Comparison of ENCODE assay signal across 20 mouse cellular contexts in the genomic region with DNA sequence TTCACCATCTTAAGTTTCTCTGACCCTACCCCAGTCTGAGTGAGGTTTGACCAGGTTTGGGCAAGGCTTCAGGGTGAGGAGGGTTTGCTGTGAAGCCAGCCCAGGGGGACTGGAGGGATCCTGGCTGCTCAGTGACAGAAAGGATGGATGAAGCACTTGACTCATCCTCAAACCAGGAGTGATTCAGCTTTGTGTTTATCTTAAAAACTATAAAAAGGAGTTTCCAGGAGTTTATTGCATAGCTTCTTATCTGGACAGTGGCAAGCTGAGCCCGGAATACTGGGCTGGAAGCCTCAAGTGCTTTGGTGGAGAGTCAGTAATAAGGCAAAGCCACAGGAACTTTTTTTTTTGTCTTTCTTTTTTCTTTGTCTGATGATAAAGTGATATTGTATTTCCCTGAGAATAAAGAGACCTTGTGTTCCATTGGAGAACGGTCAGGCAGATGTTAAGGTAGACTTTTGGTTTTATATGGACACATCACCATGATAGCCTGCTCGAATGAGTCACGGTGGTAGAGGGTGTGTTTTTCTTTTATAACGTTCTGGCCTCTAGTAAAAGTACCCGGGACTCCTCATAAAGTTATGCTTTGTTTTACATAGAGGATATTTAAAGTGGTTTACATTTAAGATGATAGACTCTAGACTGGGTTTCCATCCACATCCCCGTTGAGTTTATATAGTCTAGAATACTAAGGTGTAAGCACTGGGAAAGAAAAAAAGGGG. TPM values are rescaled to one million over a fixed set of nuclear protein-coding genes. Genes with fewer than 3 reads are reported as not detected.
DNase-seq lines count a peak whose midpoint lies in the region; ATAC-seq and TF ChIP-seq lines count a peak whose summit lies in the region.
"Had no signal": no experiment of that assay in that cellular context is flagged by ENCODE, and none has a peak within 500 bp of the region (broad histone marks: within the 10 kb centered on the region; RNA-seq: fewer than 3 reads in every experiment).

No protein-coding gene starts in this region.

- H3K4me3 ChIP-seq in embryonic fibroblast, embryonic 13.5 days (ENCODE audit: insufficient read depth, low read length), result no peak overlapping the region
- no peak overlapping the region for H3K4me3 ChIP-seq in intestine, postnatal 0 days (ENCODE audit: low read depth, low read length)
- no peak overlapping the region for H3K4me3 ChIP-seq in stomach, postnatal 0 days (ENCODE audit: low read depth, low read length)
- no peak overlapping the region for H3K4me3 ChIP-seq in kidney, adult 2 months (ENCODE audit: insufficient read depth, low read depth, low read length)
- H3K4me3 ChIP-seq in hindbrain, embryonic 14.5 days (replicated peaks; ENCODE audit: low read length), result no peak overlapping the region
- H3K4me3 ChIP-seq: embryonic facial prominence, embryonic 10.5 days; erythroblast, embryonic 14.5 days; forebrain, embryonic 15.5 days; heart, embryonic 12.5 days; hindbrain, embryonic 13.5 days had no signal

- peak overlapping the region; percentile 60 for H3K27ac ChIP-seq in embryonic fibroblast, embryonic 13.5 days (ENCODE audit: insufficient read depth, low read length)
- H3K27ac ChIP-seq in intestine, postnatal 0 days (ENCODE audit: low read depth, low read length), result no peak overlapping the region
- H3K27ac ChIP-seq in stomach, postnatal 0 days (replicated peaks), result no peak overlapping the region
- H3K27ac ChIP-seq in kidney, adult 2 months (ENCODE audit: insufficient read depth, low read depth, low read length), result no peak overlapping the region
- no peak overlapping the region for H3K27ac ChIP-seq in hindbrain, embryonic 14.5 days
- H3K27ac ChIP-seq: embryonic facial prominence, embryonic 10.5 days; forebrain, embryonic 15.5 days; hindbrain, embryonic 13.5 days had no signal

- TF ChIP-seq POLR2A in embryonic fibroblast, embryonic 13.5 days (IDR thresholded peaks at IDR 0.05; ENCODE audit: low read depth, low read length), result no peak
- no peak for TF ChIP-seq POLR2A in kidney, adult 2 months (IDR thresholded peaks at IDR 0.05; ENCODE audit: low read depth, low read length)

- H3K4me1 ChIP-seq in embryonic fibroblast, embryonic 13.5 days (ENCODE audit: control insufficient read depth, insufficient read depth, low read length), result peaks cover 13% of the 10 kb centered on the region
- peaks cover 9% of the 10 kb centered on the region for H3K4me1 ChIP-seq in intestine, postnatal 0 days (replicated peaks; ENCODE audit: control insufficient read depth, insufficient read depth, low read length)
- H3K4me1 ChIP-seq in stomach, postnatal 0 days (replicated peaks; ENCODE audit: control insufficient read depth, insufficient read depth), result peaks cover 7% of the 10 kb centered on the region
- H3K4me1 ChIP-seq in kidney, adult 2 months (ENCODE audit: control insufficient read depth, insufficient read depth, low read length), result no peaks in the 10 kb centered on the region; the same call in 1 of the 2 replicates
- peaks cover 6% of the 10 kb centered on the region; the same call in 1 of the 2 replicates for H3K4me1 ChIP-seq in hindbrain, embryonic 14.5 days (replicated peaks; ENCODE audit: control insufficient read depth, insufficient read depth, low read length)
- H3K4me1 ChIP-seq: forebrain, embryonic 15.5 days had no signal

- peak; percentile 85 for ATAC-seq in intestine, postnatal 0 days
- 0 out of 2 replicates have a peak, but pooled peaks have one; percentile 29 for ATAC-seq in stomach, postnatal 0 days (ENCODE audit: low FRiP score, low TSS enrichment)
- no peak for ATAC-seq in hindbrain, embryonic 14.5 days (ENCODE audit: low FRiP score)
- ATAC-seq: activated CD4-positive, CD25-positive, alpha-beta regulatory T cell, adult 4 months; forebrain, embryonic 15.5 days had no signal

- WGBS in intestine, postnatal 0 days, result 20% methylated on average over 7 of the region's 7 CpGs
- WGBS in stomach, postnatal 0 days, result 46% methylated on average over 7 of the region's 7 CpGs
- WGBS in kidney, adult 2 months, result 87% methylated on average over 7 of the region's 7 CpGs
- WGBS in hindbrain, embryonic 14.5 days, result 89% methylated on average over 7 of the region's 7 CpGs

- no peaks in the 10 kb centered on the region for H3K27me3 ChIP-seq in intestine, postnatal 0 days (replicated peaks; ENCODE audit: control insufficient read depth, insufficient read depth, low read length)
- no peaks in the 10 kb centered on the region for H3K27me3 ChIP-seq in stomach, postnatal 0 days (ENCODE audit: control insufficient read depth, insufficient read depth, low read length)
- H3K27me3 ChIP-seq in kidney, adult 2 months (replicated peaks; ENCODE audit: control insufficient read depth, insufficient read depth, low read length), result no peaks in the 10 kb centered on the region
- H3K27me3 ChIP-seq in hindbrain, embryonic 14.5 days (ENCODE audit: control insufficient read depth, insufficient read depth, low read length), result no peaks in the 10 kb centered on the region
- H3K27me3 ChIP-seq: forebrain, embryonic 15.5 days; hindbrain, embryonic 13.5 days had no signal

- no peaks in the 10 kb centered on the region for H3K36me3 ChIP-seq in intestine, postnatal 0 days (ENCODE audit: control insufficient read depth, insufficient read depth)
- H3K36me3 ChIP-seq in stomach, postnatal 0 days (ENCODE audit: control insufficient read depth, insufficient read depth, low read length), result no peaks in the 10 kb centered on the region
- no peaks in the 10 kb centered on the region for H3K36me3 ChIP-seq in kidney, adult 2 months (ENCODE audit: control insufficient read depth, insufficient read depth, low read length)
- H3K36me3 ChIP-seq in hindbrain, embryonic 14.5 days (replicated peaks; ENCODE audit: control insufficient read depth, insufficient read depth), result no peaks in the 10 kb centered on the region
- H3K36me3 ChIP-seq: forebrain, embryonic 15.5 days; heart, embryonic 12.5 days; hindbrain, embryonic 13.5 days had no signal

- DNase-seq in adrenal gland, adult 2 months, result peak; percentile 18
- no peak for DNase-seq in adrenal gland, postnatal 4 days (ENCODE audit: low spot score in 2 of 2)
- no peak for DNase-seq in stomach, postnatal 0 days (ENCODE audit: low spot score)
- DNase-seq in kidney, adult 2 months, result no peak
- no peak for DNase-seq in hindbrain, embryonic 14.5 days (ENCODE audit: low spot score)
- DNase-seq in kidney, adult 18-20 months, result no peak
- DNase-seq: adrenal gland, postnatal 25 days; cerebellum, adult 2 months; cerebellum, postnatal 10 days; gastrocnemius, postnatal 10 days; heart, postnatal 36 days; kidney, adult 8-10 months had no signal

- no peak for TF ChIP-seq EP300 in stomach, postnatal 0 days (optimal IDR thresholded peaks at IDR 0.05)

- no peak overlapping the region for H3K4me2 ChIP-seq in intestine, postnatal 0 days (replicated peaks; ENCODE audit: low read depth)
- no peak overlapping the region for H3K4me2 ChIP-seq in stomach, postnatal 0 days (replicated peaks; ENCODE audit: low read depth)
- no peak overlapping the region for H3K4me2 ChIP-seq in hindbrain, embryonic 14.5 days (replicated peaks)
- H3K4me2 ChIP-seq: forebrain, embryonic 15.5 days; heart, embryonic 12.5 days; hindbrain, embryonic 13.5 days had no signal

- no peak overlapping the region for H3K9ac ChIP-seq in intestine, postnatal 0 days (ENCODE audit: low read depth, low read length)
- no peak overlapping the region for H3K9ac ChIP-seq in stomach, postnatal 0 days (ENCODE audit: low read length)
- no peak overlapping the region for H3K9ac ChIP-seq in hindbrain, embryonic 14.5 days
- H3K9ac ChIP-seq: forebrain, embryonic 15.5 days; heart, embryonic 12.5 days; hindbrain, embryonic 13.5 days had no signal

- no peak for TF ChIP-seq CTCF in embryonic fibroblast, embryonic 13.5 days (IDR thresholded peaks at IDR 0.05; ENCODE audit: borderline replicate concordance, insufficient read depth, low read length)
- no peak for TF ChIP-seq CTCF in intestine, postnatal 0 days (IDR thresholded peaks at IDR 0.05; ENCODE audit: low read depth)
- no peak for TF ChIP-seq CTCF in stomach, postnatal 0 days (IDR thresholded peaks at IDR 0.05; ENCODE audit: low read depth)
- TF ChIP-seq CTCF in kidney, adult 2 months (conservative IDR thresholded peaks at IDR 0.05; ENCODE audit: insufficient read depth, insufficient read length, low read depth, low read length), result no peak

- no peaks in the 10 kb centered on the region for H3K9me3 ChIP-seq in intestine, postnatal 0 days (ENCODE audit: control insufficient read depth)
- no peaks in the 10 kb centered on the region for H3K9me3 ChIP-seq in stomach, postnatal 0 days (ENCODE audit: control insufficient read depth, low read length)
- no peaks in the 10 kb centered on the region for H3K9me3 ChIP-seq in hindbrain, embryonic 14.5 days (ENCODE audit: control insufficient read depth, low read length)
- H3K9me3 ChIP-seq: embryonic facial prominence, embryonic 10.5 days; forebrain, embryonic 15.5 days; heart, embryonic 12.5 days; hindbrain, embryonic 13.5 days had no signal

RNA-seq across cellular contexts. Expression of a gene that starts 8.0 kb away (rescaled TPM):
- 10 to 100 TPM in 1 of 2 experiments, 1 to 10 TPM in 1; 6.5 to 19.4 TPM for total RNA-seq in adrenal gland, adult 2 months (2021)
- 2.4 and 3.3 TPM in 2 replicates for polyA plus RNA-seq in adrenal gland, adult 2 months (2012; rRNA removed)
- 10 to 100 TPM; 12.2 to 22.7 TPM for total RNA-seq in adrenal gland, postnatal 4 days (2021)
- 94.4 and 136 TPM in 2 replicates for polyA plus RNA-seq in embryonic fibroblast, embryonic 13.5 days (2011; ENCODE audit: insufficient read length, low read depth, missing spikeins)
- polyA plus RNA-seq in intestine, postnatal 0 days (2015; fragmentation: Nextera tagmentation; extraction: Ambion mirVana), result 74.2 and 79.4 TPM in 2 replicates
- polyA plus RNA-seq in stomach, postnatal 0 days (2015; fragmentation: Nextera tagmentation; extraction: Ambion mirVana), result 111 and 114 TPM in 2 replicates
- 20.4 and 21.5 TPM in 2 replicates for polyA plus RNA-seq in kidney, adult 2 months (2012; rRNA removed)
- polyA plus RNA-seq in hindbrain, embryonic 14.5 days (2014; fragmentation: Nextera tagmentation; extraction: Ambion mirVana), result 69.5 and 72.9 TPM in 2 replicates
